Mouse (Mus musculus): ENCODE measurements around the gene Mipep. TPM values are rescaled to one million over a fixed set of nuclear protein-coding genes. Genes with fewer than 3 reads are reported as not detected.

Gene Mipep
- total and polyA plus RNA-seq, 3 experiments = 19.1 to 26.4 TPM; not detected in 1

DNA sequence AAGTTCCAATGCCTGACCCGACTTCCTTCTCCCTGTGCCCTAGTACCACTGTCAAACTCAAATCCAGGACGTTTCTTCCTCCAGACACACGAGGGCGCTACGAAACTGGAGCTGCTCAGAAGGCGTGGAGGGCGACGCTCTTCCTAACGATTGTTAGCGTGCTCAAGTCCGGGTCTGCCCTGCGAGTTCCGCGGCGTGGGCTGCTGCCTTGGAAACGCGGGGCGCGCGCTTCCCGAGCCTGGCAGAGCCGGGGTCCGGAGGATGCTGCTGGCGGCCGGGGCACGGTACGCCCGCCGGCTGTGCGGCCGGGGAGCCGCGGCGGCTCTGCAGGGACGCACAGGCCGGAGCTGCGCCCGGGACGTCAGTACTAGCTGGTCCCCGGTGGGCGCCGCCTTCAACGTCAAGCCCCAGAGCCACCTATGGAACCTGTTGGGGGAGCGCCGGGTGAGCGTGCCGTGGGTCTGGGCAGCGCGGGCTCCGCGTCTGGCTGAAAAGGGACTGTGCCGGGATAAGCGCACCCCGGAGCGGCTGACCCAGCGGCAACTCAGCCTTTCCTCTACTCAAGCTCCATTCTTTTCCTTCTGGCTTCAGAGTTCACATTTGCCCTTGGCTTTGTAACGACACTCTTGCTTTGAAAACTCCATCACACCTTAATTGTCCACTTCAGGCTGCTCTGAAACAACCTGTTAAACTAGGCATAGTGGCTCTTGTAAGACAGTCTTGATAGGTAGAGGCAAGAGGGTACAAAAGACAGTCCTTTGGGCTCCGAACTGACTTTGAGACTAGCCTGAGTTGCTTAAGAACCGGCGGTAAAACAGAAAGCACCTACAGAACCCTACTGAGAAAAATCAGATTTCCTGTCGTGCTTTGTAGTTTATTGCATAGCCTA is at the start of gene Mipep (continued):
- no peak for TF ChIP-seq GATA1 (IDR thresholded peaks at IDR 0.05; ENCODE audit: low read depth, low read length)
- peak; percentile 36; the same call in 1 of the 2 replicates for TF ChIP-seq ETS1 (IDR thresholded peaks at IDR 0.05; ENCODE audit: low read depth, low read length)
- TF ChIP-seq ZKSCAN1 (IDR thresholded peaks at IDR 0.05; ENCODE audit: low read depth, low read length) = no peak
- TF ChIP-seq EP300 (IDR thresholded peaks at IDR 0.05; ENCODE audit: low read depth in 1 of 2, low read length in 2 of 2) = 0 out of 4 replicates have a peak, but pooled peaks of 1 of the 2 experiments have one; percentile 13
- TF ChIP-seq KAT2A (conservative IDR thresholded peaks at IDR 0.05; ENCODE audit: low read depth, low read length) = peak; percentile 44; the same call in 1 of the 2 replicates

DNA sequence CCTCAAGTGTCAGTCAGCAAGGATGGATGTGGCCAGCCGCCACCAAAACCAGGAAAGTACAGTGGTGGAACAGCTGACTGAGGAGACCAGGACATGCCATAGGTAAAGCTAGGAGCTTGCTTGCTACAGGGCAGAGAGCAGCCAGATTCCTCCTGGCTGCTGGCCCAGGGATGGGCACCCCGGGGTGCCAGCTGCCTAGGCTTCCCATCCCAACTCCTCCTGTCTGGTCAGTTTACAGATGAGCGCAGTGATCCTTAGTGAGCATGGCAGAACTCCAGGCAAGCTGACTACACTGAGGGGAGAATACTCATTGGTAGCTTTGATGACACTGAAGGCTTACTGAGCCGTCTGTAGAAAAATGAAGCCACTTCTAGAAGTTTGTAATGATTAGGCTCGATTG is 49.2 kb upstream of the Mipep start:
- Histone ChIP-seq H3K27ac (ENCODE audit: control insufficient read depth, low read depth, low read length) (no peak overlapping the region), H3K9me3 (replicated peaks; ENCODE audit: insufficient read depth, low read length) (no peaks in the 10 kb centered on the region), H3K4me3 (ENCODE audit: control insufficient read depth in 1 of 2, insufficient read depth in 1 of 2, low read depth in 2 of 2, low read length in 2 of 2) (no peak overlapping the region), H3K79me2 (ENCODE audit: control insufficient read depth, insufficient read depth, low read length, poor library complexity) (no peaks in the 10 kb centered on the region), H3K9ac (ENCODE audit: control insufficient read depth, low read depth, low read length, poor library complexity, severe bottlenecking) (no peak overlapping the region), H3K4me1 (ENCODE audit: control insufficient read depth in 1 of 2, insufficient read depth in 2 of 2, low read length in 2 of 2) (peaks cover 0 to 25% of the 10 kb centered on the region in 2 experiments; a peak in 3 of 4 replicates), H3K36me3 (ENCODE audit: control insufficient read depth in 1 of 2, insufficient read depth in 2 of 2, low read length in 2 of 2) (peaks cover 0 to 18% of the 10 kb centered on the region in 2 experiments; a peak in 2 of 4 replicates), H3K27me3 (ENCODE audit: control insufficient read depth in 1 of 2, insufficient read depth in 2 of 2, low read length in 2 of 2) (no peaks in the 10 kb centered on the region)
- DNase-seq (ENCODE audit: low read depth, low spot score) = no peak
- TF ChIP-seq TAL1 (IDR thresholded peaks at IDR 0.05; ENCODE audit: low read length) (no peak), RAD21 (IDR thresholded peaks at IDR 0.05; ENCODE audit: low read depth, low read length) (no peak), UBTF (IDR thresholded peaks at IDR 0.05; ENCODE audit: borderline replicate concordance, insufficient read depth, low read depth, low read length) (no peak), BHLHE40 (IDR thresholded peaks at IDR 0.05; ENCODE audit: borderline replicate concordance, low read depth, low read length) (no peak), TCF12 (IDR thresholded peaks at IDR 0.05; ENCODE audit: low read depth, low read length) (no peak), EP300 (IDR thresholded peaks at IDR 0.05; ENCODE audit: low read depth in 1 of 2, low read length in 2 of 2) (no peak), MYC (IDR thresholded peaks at IDR 0.05; ENCODE audit: low read depth, low read length) (no peak), MYB (IDR thresholded peaks at IDR 0.05; ENCODE audit: low read depth, low read length) (no peak), ZC3H11A (IDR thresholded peaks at IDR 0.05; ENCODE audit: low read depth, low read length) (no peak), SIN3A (IDR thresholded peaks at IDR 0.05; ENCODE audit: low read length) (no peak), GABPA (IDR thresholded peaks at IDR 0.05; ENCODE audit: low read depth, low read length) (no peak), JUND (IDR thresholded peaks at IDR 0.05; ENCODE audit: low read depth, low read length) (no peak), GATA1 (IDR thresholded peaks at IDR 0.05; ENCODE audit: low read depth, low read length) (no peak)

Measured in MEL (cell line).